Mouse (Mus musculus) midbrain, postnatal 0 days (tissue): Measurements from ENCODE around the gene Auh. TPM values are rescaled to one million over a fixed set of nuclear protein-coding genes. Genes with fewer than 3 reads are reported as not detected.

ENCODE experiments used
- ATAC-seq: fragments of 200-750 bp; cut with Nextera tagmentation; 2 replicates; pipeline ENCODE4 v1.8.0; 2017; ENCODE audit warnings: moderate number of reproducible peaks, mild to moderate bottlenecking, moderate TSS enrichment, moderate library complexity; ENCODE audit not compliant: low FRiP score
- DNase-seq: peaks from one replicate; pipeline ENCODE4 v3.0.0-alpha.2; 2015; ENCODE audit warnings: low spot score
- H3K27ac ChIP-seq: fragments of 300-500 bp; sonication (generic); 2 replicates; pipeline ENCODE4 v1.5.1; 2014; ENCODE audit warnings: low read depth, mild to moderate bottlenecking, low read length, mixed read lengths
- H3K27me3 ChIP-seq: fragments of 300-500 bp; sonication (generic); 2 replicates; pipeline ENCODE4 v1.6.1; 2014; ENCODE audit warnings: low read length, control low read depth, mixed read lengths; ENCODE audit not compliant: insufficient read depth
- H3K36me3 ChIP-seq: fragments of 300-500 bp; sonication (generic); 2 replicates; pipeline ENCODE4 v1.6.1; 2014; ENCODE audit warnings: low read length, control low read depth, mixed read lengths; ENCODE audit not compliant: insufficient read depth
- H3K4me1 ChIP-seq: fragments of 300-500 bp; sonication (generic); 2 replicates; pipeline ENCODE4 v1.6.1; 2014; ENCODE audit warnings: mild to moderate bottlenecking, control low read depth, antibody characterized with exemption, low read length, mixed read lengths; ENCODE audit not compliant: insufficient read depth
- H3K4me2 ChIP-seq: fragments of 300-500 bp; sonication (generic); 2 replicates; pipeline ENCODE4 v1.6.1; 2014; ENCODE audit warnings: low read depth, mild to moderate bottlenecking, low read length, mixed read lengths; ENCODE audit not compliant: poor library complexity, severe bottlenecking
- H3K4me3 ChIP-seq: fragments of 300-500 bp; sonication (generic); 2 replicates; pipeline ENCODE4 v1.5.1; 2014; ENCODE audit warnings: low read depth, mild to moderate bottlenecking, low read length, moderate library complexity
- H3K9ac ChIP-seq: fragments of 300-500 bp; sonication (generic); replicated peaks from 2 replicates; pipeline ENCODE4 v1.6.1; 2014; ENCODE audit warnings: mild to moderate bottlenecking, low read length, moderate library complexity, mixed read lengths; ENCODE audit not compliant: poor library complexity, severe bottlenecking
- H3K9me3 ChIP-seq: fragments of 300-500 bp; sonication (generic); 2 replicates; pipeline ENCODE4 v1.6.1; 2016; ENCODE audit warnings: low read length, control low read depth
- CTCF ChIP-seq: IDR thresholded peaks from 2 replicates; pipeline ENCODE4 v1.5.1; 2016; ENCODE audit warnings: antibody characterized with exemption, mild to moderate bottlenecking
- WGBS: fragments of 180-500 bp; shearing (Covaris S2); extraction: QIAGEN DNeasy Blood & Tissue Kit; methylation state at CpG from one replicate; pipeline ENCODE4 v1.1.7; 2014; 5-methylcytosine and 5-hydroxymethylcytosine counted together
- polyA plus RNA-seq: library from polyadenylated mRNA; unstranded; fragments of >200 nt; fragmentation: Nextera tagmentation; extraction: Ambion mirVana; gene quantifications from 2 replicates; pipeline ENCODE4 v1.2.1, GENCODE M21; 2015
- total RNA-seq: library from RNA; depleted of rRNA; stranded (reverse); fragments of >200 nt; gene quantifications from 2 replicates; pipeline ENCODE4 v1.2.3, GENCODE M21; 2014

The Auh gene
- total and polyA plus RNA-seq, 2 experiments from 2014 or later, result 53.9 to 55.9 TPM

DNA sequence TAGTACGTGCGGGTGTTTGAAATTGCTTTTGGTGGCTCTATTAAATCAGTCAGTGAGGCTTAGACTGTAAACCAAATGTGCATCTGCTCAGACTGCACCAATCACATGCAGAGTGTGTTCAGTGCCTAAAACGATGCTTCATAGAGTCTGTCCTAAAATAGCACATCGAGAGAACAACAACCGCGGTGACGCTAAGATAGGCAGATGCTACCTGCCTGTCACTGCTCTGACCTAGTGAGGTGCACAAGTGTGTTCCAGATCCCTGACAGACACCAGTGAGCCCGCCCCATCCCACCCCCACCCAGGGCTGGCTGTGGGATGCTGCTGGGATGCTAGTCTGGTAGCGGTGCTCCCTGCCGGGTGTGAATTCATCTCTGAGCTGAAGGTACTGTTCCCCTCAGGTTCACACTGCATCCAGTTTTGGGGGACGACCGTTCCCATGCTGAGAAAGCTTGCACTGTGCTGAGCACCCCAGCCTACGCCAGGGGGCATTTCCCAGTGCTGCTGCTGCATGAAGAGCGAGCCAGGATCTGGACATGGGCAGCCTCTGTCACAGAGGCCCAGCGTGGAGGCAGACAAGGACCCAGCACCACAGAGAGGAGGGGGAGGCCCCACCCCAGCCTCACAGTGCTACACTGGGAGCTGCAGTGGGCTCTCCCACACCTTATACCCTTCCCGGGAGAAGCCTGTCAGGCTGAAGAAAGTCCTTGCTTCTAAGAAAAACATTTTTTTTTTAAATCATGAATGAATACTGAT, 70.2 kb downstream of the Auh start:
- no peak for ATAC-seq
- no peaks in the 10 kb centered on the region for H3K27me3 ChIP-seq
- no peak overlapping the region for H3K4me3 ChIP-seq
- no peak for DNase-seq
- WGBS, result 72% methylated on average over 16 of the region's 16 CpGs
- H3K4me1 ChIP-seq, result no peaks in the 10 kb centered on the region
- H3K9me3 ChIP-seq, result no peaks in the 10 kb centered on the region
- no peak overlapping the region for H3K4me2 ChIP-seq
- no peak overlapping the region for H3K9ac ChIP-seq
- no peak for TF ChIP-seq CTCF
- no peak overlapping the region for H3K27ac ChIP-seq
- no peaks in the 10 kb centered on the region for H3K36me3 ChIP-seq

DNA sequence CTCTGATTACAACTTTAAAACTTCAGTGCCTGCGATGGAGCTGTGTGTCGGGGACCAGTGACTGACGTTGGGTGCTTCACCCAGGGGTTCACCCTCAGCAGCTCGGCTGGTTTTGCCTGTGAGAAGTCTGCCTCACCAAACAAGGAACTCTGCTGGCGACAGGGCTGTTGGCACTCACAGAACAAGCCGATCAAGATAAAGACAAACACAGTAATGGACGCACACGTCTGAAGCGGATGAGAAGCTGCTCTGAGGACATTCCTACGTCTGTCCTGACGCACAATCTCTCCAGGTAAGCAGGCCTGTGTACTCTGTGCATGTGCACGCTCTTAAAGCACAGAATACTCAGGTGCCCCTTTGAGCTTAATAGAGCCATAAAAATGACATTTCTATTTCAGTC, 71.1 kb downstream of the Auh start:
- no peaks in the 10 kb centered on the region for H3K36me3 ChIP-seq
- 92% methylated on average over 12 of the region's 12 CpGs for WGBS
- no peak overlapping the region for H3K4me3 ChIP-seq
- no peaks in the 10 kb centered on the region for H3K9me3 ChIP-seq
- no peak for TF ChIP-seq CTCF
- no peak overlapping the region for H3K4me2 ChIP-seq
- DNase-seq (no peak), ATAC-seq (no peak)
- H3K27ac ChIP-seq, result no peak overlapping the region
- H3K4me1 ChIP-seq, result no peaks in the 10 kb centered on the region
- no peaks in the 10 kb centered on the region for H3K27me3 ChIP-seq
- no peak overlapping the region for H3K9ac ChIP-seq

DNA sequence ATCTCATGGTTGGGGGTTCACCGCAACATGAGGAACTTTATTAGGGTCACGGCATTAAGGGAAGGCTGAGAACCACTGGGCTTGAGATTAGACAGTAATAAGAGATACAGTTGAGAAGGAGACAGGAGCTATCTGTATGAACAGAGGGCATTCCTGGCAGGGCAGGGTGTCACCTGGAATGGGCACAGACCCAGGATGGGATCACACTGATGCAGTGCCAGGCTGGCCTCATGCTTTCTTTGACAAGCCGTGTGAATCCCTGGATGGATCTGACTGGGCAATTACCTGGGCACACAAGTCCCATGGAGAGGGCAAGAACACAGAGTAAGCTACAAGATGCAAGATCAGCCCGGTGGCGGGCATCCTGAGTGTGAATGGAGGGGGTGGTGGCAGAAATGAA, 71.7 kb downstream of the Auh start:
- H3K27me3 ChIP-seq, result no peaks in the 10 kb centered on the region
- H3K4me2 ChIP-seq, result no peak overlapping the region
- no peaks in the 10 kb centered on the region for H3K4me1 ChIP-seq
- no peak overlapping the region for H3K9ac ChIP-seq
- H3K4me3 ChIP-seq, result no peak overlapping the region
- ATAC-seq, result no peak
- H3K9me3 ChIP-seq, result no peaks in the 10 kb centered on the region
- no peak for TF ChIP-seq CTCF
- WGBS, result 88% methylated on average over 5 of the region's 5 CpGs
- H3K36me3 ChIP-seq, result no peaks in the 10 kb centered on the region
- no peak for DNase-seq
- no peak overlapping the region for H3K27ac ChIP-seq

DNA sequence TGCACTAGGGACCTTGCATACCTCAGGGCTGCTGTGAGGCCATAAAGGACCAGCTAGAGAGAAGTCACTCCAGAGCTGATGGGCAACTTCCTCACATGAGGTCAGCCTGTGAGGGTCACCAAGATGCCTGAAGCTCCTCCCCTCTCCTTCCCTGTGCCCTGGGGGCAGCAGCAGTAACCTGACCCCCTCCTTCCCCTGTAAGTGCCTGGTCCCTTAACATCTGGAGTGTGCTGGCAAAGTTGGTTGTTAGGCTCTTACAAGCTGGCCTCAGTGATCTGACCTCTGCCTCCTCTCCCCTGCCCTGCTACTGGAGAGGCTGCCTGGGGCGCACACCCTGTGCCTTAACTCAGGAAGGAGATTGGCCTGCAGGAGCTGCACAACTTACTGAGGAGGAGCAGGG, 75.9 kb downstream of the Auh start:
- WGBS, result 88% methylated on average over 1 of the region's 1 CpGs
- TF ChIP-seq CTCF, result no peak
- ATAC-seq (no peak), DNase-seq (no peak)
- Histone ChIP-seq H3K4me1 (no peaks in the 10 kb centered on the region), H3K27ac (no peak overlapping the region), H3K9me3 (no peaks in the 10 kb centered on the region), H3K4me3 (no peak overlapping the region), H3K9ac (no peak overlapping the region), H3K27me3 (no peaks in the 10 kb centered on the region), H3K4me2 (no peak overlapping the region), H3K36me3 (no peaks in the 10 kb centered on the region)

DNA sequence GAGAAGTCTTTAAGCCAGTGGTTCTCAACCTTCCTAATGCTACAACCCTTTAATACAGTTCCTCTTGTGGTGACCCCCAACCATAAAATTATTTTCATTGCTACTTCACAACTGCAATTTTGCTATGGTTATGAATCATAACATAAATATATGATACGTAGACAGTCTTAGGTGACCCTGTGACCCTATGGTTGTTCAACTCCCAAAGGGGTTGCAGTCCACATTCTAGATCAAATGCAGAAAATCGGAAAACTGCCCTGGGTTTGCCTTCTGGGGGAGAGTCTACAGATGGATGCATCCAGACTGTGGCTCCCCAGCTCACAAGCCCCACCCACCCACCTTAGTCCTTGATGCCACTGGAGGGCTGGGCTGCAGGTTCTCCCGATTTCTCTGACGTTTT, 77.6 kb downstream of the Auh start:
- no peak for TF ChIP-seq CTCF
- Histone ChIP-seq H3K4me2 (no peak overlapping the region), H3K36me3 (no peaks in the 10 kb centered on the region), H3K4me1 (no peaks in the 10 kb centered on the region), H3K9ac (no peak overlapping the region), H3K9me3 (no peaks in the 10 kb centered on the region), H3K27ac (no peak overlapping the region), H3K27me3 (no peaks in the 10 kb centered on the region), H3K4me3 (no peak overlapping the region)
- WGBS, result 85% methylated on average over 4 of the region's 4 CpGs
- DNase-seq, result no peak
- ATAC-seq, result no peak

DNA sequence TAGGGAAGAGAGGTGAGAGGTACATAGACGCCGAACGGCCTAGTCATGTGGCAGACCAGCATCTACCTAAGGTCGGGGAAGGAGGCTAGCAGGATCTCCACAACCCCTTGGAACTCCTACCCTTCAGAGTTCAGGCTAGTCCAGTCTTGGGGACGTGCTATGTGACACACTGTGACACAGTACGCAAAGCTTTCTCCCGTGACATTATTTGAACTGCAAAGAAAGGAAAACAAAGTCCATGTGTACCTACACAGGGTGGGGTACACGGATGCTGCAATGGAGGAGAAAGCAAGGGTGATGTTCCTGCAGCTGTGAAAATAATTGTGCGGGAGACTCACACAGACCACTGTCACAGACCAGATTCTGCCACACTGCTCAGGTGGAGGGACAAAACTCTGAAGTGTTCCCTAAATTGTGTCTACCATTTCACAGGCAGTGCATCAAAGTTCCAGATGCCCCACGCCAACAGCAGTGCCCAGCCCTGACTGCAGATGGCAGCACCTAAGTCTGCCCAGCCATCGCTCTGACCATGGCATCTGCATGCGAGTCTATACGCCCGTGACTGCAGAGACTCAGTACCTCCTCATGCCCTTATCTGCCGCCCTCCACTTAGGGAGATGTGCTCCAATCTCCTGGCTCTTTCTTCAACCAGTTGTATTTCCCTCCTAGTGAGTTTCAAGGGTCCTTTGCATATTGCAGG, 79.3 kb downstream of the Auh start:
- no peak overlapping the region for H3K27ac ChIP-seq
- ATAC-seq, result no peak

More for the DNA sequence above, 79.3 kb downstream of the Auh start:
- Histone ChIP-seq H3K4me1 (no peaks in the 10 kb centered on the region), H3K4me2 (no peak overlapping the region), H3K27me3 (no peaks in the 10 kb centered on the region), H3K4me3 (no peak overlapping the region), H3K36me3 (no peaks in the 10 kb centered on the region), H3K9me3 (no peaks in the 10 kb centered on the region), H3K9ac (no peak overlapping the region)
- TF ChIP-seq CTCF, result peak; percentile 30; the same call in 1 of the 2 replicates
- 87% methylated on average over 15 of the region's 15 CpGs for WGBS
- DNase-seq, result no peak
